Mouse (Mus musculus): ENCODE measurements around the gene Zdbf2.

- no peak for TF ChIP-seq CTCF (IDR thresholded peaks at IDR 0.05)
- no peak for TF ChIP-seq EP300 (IDR thresholded peaks at IDR 0.05)
Measured at GRCm38 (mm10) chr1:63239305-63239704, 33.8 kb upstream of the Zdbf2 start.
